Comparison of ENCODE assay signal across 15 mouse cellular contexts in the genomic region with DNA sequence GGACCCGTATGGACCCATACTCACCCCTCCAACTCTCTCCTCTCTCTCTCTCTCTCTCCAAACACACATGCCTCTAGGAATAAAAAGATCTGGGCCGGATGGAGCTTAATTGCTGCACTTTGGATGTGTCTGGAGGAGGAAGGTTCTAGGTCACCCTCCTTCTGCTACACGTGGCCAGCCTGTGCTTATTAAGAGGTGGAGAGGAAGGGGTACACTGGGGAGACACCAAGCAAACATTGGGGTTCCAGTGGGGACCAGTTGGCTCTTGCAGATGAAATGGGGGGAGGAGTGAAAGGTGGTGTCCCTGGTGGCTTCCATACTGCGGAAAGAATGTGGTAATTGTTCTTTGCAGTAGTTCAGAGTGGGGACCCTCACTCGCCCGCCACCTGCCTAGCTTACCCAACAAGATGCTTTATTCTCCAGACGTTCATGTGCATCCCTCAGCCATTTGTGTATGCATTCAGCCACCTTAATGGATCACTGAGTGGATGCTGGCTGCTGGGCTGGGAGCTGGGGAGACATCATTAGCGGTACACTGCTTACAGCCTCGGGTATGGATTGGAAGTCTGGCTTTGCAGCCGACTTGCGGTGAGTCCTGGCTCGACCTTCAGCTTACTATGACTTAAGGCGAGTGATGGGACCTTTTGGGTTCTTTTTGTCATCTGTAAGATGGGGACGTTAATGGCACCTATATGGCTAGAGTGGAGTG. TPM values are rescaled to one million over a fixed set of nuclear protein-coding genes. Genes with fewer than 3 reads are reported as not detected.
DNase-seq lines count a peak whose midpoint lies in the region; ATAC-seq and TF ChIP-seq lines count a peak whose summit lies in the region.
"Had no signal": no experiment of that assay in that cellular context is flagged by ENCODE, and none has a peak within 500 bp of the region (broad histone marks: within the 10 kb centered on the region; RNA-seq: fewer than 3 reads in every experiment).

No protein-coding gene starts in this region.

- H3K4me1 ChIP-seq in heart, embryonic 13.5 days, result peaks cover 38% of the 10 kb centered on the region
- H3K4me1 ChIP-seq in lung, embryonic 16.5 days (replicated peaks; ENCODE audit: control insufficient read depth, insufficient read depth, low read length), result peaks cover 38% of the 10 kb centered on the region
- H3K4me1 ChIP-seq in lung, adult 2 months (ENCODE audit: control insufficient read depth, insufficient read depth, low read length), result peaks cover 14% of the 10 kb centered on the region
- H3K4me1 ChIP-seq in hindbrain, embryonic 16.5 days (ENCODE audit: control insufficient read depth, insufficient read depth, low read depth, low read length), result peaks cover 15% of the 10 kb centered on the region

- H3K36me3 ChIP-seq in heart, embryonic 13.5 days, result no peaks in the 10 kb centered on the region
- H3K36me3 ChIP-seq in lung, embryonic 16.5 days (ENCODE audit: control insufficient read depth, insufficient read depth, low read length), result no peaks in the 10 kb centered on the region
- H3K36me3 ChIP-seq in hindbrain, embryonic 16.5 days (ENCODE audit: control insufficient read depth, insufficient read depth, low read length), result no peaks in the 10 kb centered on the region
- H3K36me3 ChIP-seq: forebrain, embryonic 12.5 days had no signal

- no peak for DNase-seq in heart, postnatal 36 days
- no peak for DNase-seq in lung, adult 2 months
- peak; percentile 60 for DNase-seq in ZHBTc4 (ENCODE audit: low read depth, low spot score)
- no peak for DNase-seq in urinary bladder, postnatal 25 days (ENCODE audit: low spot score)
- no peak for DNase-seq in spleen, postnatal 36 days (ENCODE audit: low spot score in 2 of 2)
- DNase-seq: adrenal gland, postnatal 14 days; cerebellum, adult 11 months; gastrocnemius, postnatal 36 days; right cerebral cortex, postnatal 4 days; thymus, adult 18-20 months had no signal

- H3K4me2 ChIP-seq in heart, embryonic 13.5 days, result no peak overlapping the region
- H3K4me2 ChIP-seq in lung, embryonic 16.5 days (ENCODE audit: low read depth, low read length), result no peak overlapping the region
- no peak overlapping the region for H3K4me2 ChIP-seq in hindbrain, embryonic 16.5 days (ENCODE audit: low read length)
- H3K4me2 ChIP-seq: forebrain, embryonic 12.5 days had no signal

- H3K9me3 ChIP-seq in heart, embryonic 13.5 days, result no peaks in the 10 kb centered on the region
- no peaks in the 10 kb centered on the region for H3K9me3 ChIP-seq in lung, embryonic 16.5 days (ENCODE audit: control insufficient read depth, low read length)
- H3K9me3 ChIP-seq in hindbrain, embryonic 16.5 days (ENCODE audit: control insufficient read depth, low read length), result no peaks in the 10 kb centered on the region
- H3K9me3 ChIP-seq: forebrain, embryonic 12.5 days had no signal

- 0 out of 2 replicates have a peak overlapping the region, but pooled peaks have one; percentile 71 for H3K9ac ChIP-seq in heart, embryonic 13.5 days
- H3K9ac ChIP-seq in lung, embryonic 16.5 days (ENCODE audit: low read length), result no peak overlapping the region
- H3K9ac ChIP-seq in hindbrain, embryonic 16.5 days (ENCODE audit: low read depth, low read length), result no peak overlapping the region
- H3K9ac ChIP-seq: forebrain, embryonic 12.5 days had no signal

- H3K27me3 ChIP-seq in heart, embryonic 13.5 days (replicated peaks), result no peaks in the 10 kb centered on the region
- H3K27me3 ChIP-seq in lung, embryonic 16.5 days (ENCODE audit: control insufficient read depth, insufficient read depth, low read depth, low read length), result no peaks in the 10 kb centered on the region
- no peaks in the 10 kb centered on the region for H3K27me3 ChIP-seq in hindbrain, embryonic 16.5 days (replicated peaks; ENCODE audit: control insufficient read depth, insufficient read depth, low read length)
- H3K27me3 ChIP-seq: forebrain, embryonic 12.5 days; Patski had no signal

- TF ChIP-seq POLR2A in lung, adult 2 months (IDR thresholded peaks at IDR 0.05; ENCODE audit: borderline replicate concordance, extremely low read depth, low read depth, low read length), result no peak

- ATAC-seq in heart, embryonic 13.5 days (ENCODE audit: extremely low read depth, insufficient number of reproducible peaks, low FRiP score, low TSS enrichment), result no peak
- ATAC-seq in lung, embryonic 16.5 days (ENCODE audit: low read depth), result no peak
- ATAC-seq in hindbrain, embryonic 16.5 days, result no peak
- ATAC-seq: Patski had no signal

- 78% methylated on average over 14 of the region's 14 CpGs for WGBS in heart, embryonic 13.5 days
- WGBS in lung, embryonic 16.5 days, result 70% methylated on average over 14 of the region's 14 CpGs
- 85% methylated on average over 14 of the region's 14 CpGs for WGBS in lung, adult 2 months
- WGBS in hindbrain, embryonic 16.5 days, result 59% methylated on average over 14 of the region's 14 CpGs

- peak overlapping the region; percentile 97; the same call in 1 of the 2 replicates for H3K27ac ChIP-seq in heart, embryonic 13.5 days (replicated peaks)
- peak overlapping the region; percentile 100 for H3K27ac ChIP-seq in lung, embryonic 16.5 days (ENCODE audit: low read length)
- peak overlapping the region; percentile 70; the same call in 1 of the 2 replicates for H3K27ac ChIP-seq in hindbrain, embryonic 16.5 days (ENCODE audit: low read depth, low read length)
- H3K27ac ChIP-seq: forebrain, embryonic 12.5 days had no signal

- H3K4me3 ChIP-seq in heart, embryonic 13.5 days, result no peak overlapping the region
- H3K4me3 ChIP-seq in lung, embryonic 16.5 days (ENCODE audit: low read length), result no peak overlapping the region
- H3K4me3 ChIP-seq in lung, adult 2 months (replicated peaks; ENCODE audit: extremely low read depth, low read depth, low read length), result no peak overlapping the region
- H3K4me3 ChIP-seq in hindbrain, embryonic 16.5 days (ENCODE audit: low read length), result no peak overlapping the region
- H3K4me3 ChIP-seq: forebrain, embryonic 12.5 days had no signal

- intact Hi-C loops in heart, postnatal 36 days (cut with DNase I), result loop anchor here (5.0 kb wide), 1 partner anchor 59 kb away; no protein-coding TSS in a partner anchor

- no peak for TF ChIP-seq CTCF in lung, adult 2 months (IDR thresholded peaks at IDR 0.05; ENCODE audit: insufficient read depth, low read length)

RNA-seq across cellular contexts. Expression of a gene that starts 14.4 kb away (rescaled TPM):
- 64.6 and 72.7 TPM in 2 replicates for polyA plus RNA-seq in heart, embryonic 13.5 days (2015; fragmentation: Nextera tagmentation; extraction: Ambion mirVana)
- total RNA-seq in heart, postnatal 36 days (2021), result 10 to 100 TPM; 81.4 to 89.2 TPM
- polyA plus RNA-seq in lung, embryonic 16.5 days (2015; fragmentation: Nextera tagmentation; extraction: Ambion mirVana), result 140 and 144 TPM in 2 replicates
- polyA plus RNA-seq in lung, adult 2 months (2012; rRNA removed), result 91.7 and 109 TPM in 2 replicates
- 22.7 and 23.2 TPM in 2 replicates for polyA plus RNA-seq in hindbrain, embryonic 16.5 days (2015; fragmentation: Nextera tagmentation; extraction: Ambion mirVana)
